Mouse (Mus musculus): Measurements from ENCODE around the gene Zfp638. TPM values are rescaled to one million over a fixed set of nuclear protein-coding genes. Genes with fewer than 3 reads are reported as not detected.
"Not testable (repeated sequence)": the region's sequence is repeated elsewhere in the genome, so short reads cannot be mapped to it uniquely, and the experiment has no call there.

Gene Zfp638
- polyA plus RNA-seq, 1 experiment = 7.4 TPM

- 60% methylated on average over 4 of the region's 4 CpGs for WGBS
- Histone ChIP-seq H3K27me3 (replicated peaks; ENCODE audit: control insufficient read depth, insufficient read depth, low read length) (no peaks in the 10 kb centered on the region), H3K27ac (ENCODE audit: insufficient read depth, low read depth, low read length) (0 out of 2 replicates have a peak overlapping the region, but pooled peaks have one; percentile 7), H3K4me1 (ENCODE audit: control insufficient read depth, insufficient read depth, low read length) (peaks cover 11% of the 10 kb centered on the region), H3K4me3 (ENCODE audit: insufficient read depth, low read depth, low read length) (no peak overlapping the region), H3K36me3 (ENCODE audit: control insufficient read depth, insufficient read depth, low read length) (no peaks in the 10 kb centered on the region)
- DNase-seq = no peak
- TF ChIP-seq CTCF (conservative IDR thresholded peaks at IDR 0.05; ENCODE audit: insufficient read depth, insufficient read length, low read depth, low read length) = no peak
- TF ChIP-seq POLR2A (IDR thresholded peaks at IDR 0.05; ENCODE audit: low read depth, low read length) = no peak
These were observed 143.0 kb downstream of the Zfp638 start for GRCm38 (mm10) chr6:84009915-84010302.

- Histone ChIP-seq H3K4me1 (ENCODE audit: control insufficient read depth, insufficient read depth, low read length) (peaks cover 13% of the 10 kb centered on the region), H3K4me3 (ENCODE audit: insufficient read depth, low read depth, low read length) (no peak overlapping the region), H3K36me3 (ENCODE audit: control insufficient read depth, insufficient read depth, low read length) (no peaks in the 10 kb centered on the region), H3K27ac (ENCODE audit: insufficient read depth, low read depth, low read length) (peak overlapping the region; percentile 66), H3K27me3 (replicated peaks; ENCODE audit: control insufficient read depth, insufficient read depth, low read length) (no peaks in the 10 kb centered on the region)
- peak; percentile 94 for DNase-seq
- TF ChIP-seq POLR2A (IDR thresholded peaks at IDR 0.05; ENCODE audit: low read depth, low read length) = no peak
- TF ChIP-seq CTCF (conservative IDR thresholded peaks at IDR 0.05; ENCODE audit: insufficient read depth, insufficient read length, low read depth, low read length) = no peak
- WGBS = 25% methylated on average over 8 of the region's 8 CpGs
These were observed 143.7 kb downstream of the Zfp638 start for GRCm38 (mm10) chr6:84010303-84011225.

- WGBS = 44% methylated on average over 4 of the region's 4 CpGs
- not testable (repeated sequence) for H3K4me1 ChIP-seq (ENCODE audit: control insufficient read depth, insufficient read depth, low read length); H3K4me3 ChIP-seq (ENCODE audit: insufficient read depth, low read depth, low read length); H3K36me3 ChIP-seq (ENCODE audit: control insufficient read depth, insufficient read depth, low read length); H3K27ac ChIP-seq (ENCODE audit: insufficient read depth, low read depth, low read length); H3K27me3 ChIP-seq (replicated peaks; ENCODE audit: control insufficient read depth, insufficient read depth, low read length)
- TF ChIP-seq CTCF (conservative IDR thresholded peaks at IDR 0.05; ENCODE audit: insufficient read depth, insufficient read length, low read depth, low read length) = 0 out of 2 replicates have a peak, but pooled peaks have one; percentile 32
- peak; percentile 78 for DNase-seq
These were observed 148.2 kb downstream of the Zfp638 start for GRCm38 (mm10) chr6:84014961-84015683.

GRCm38 (mm10) chr6:84016851-84017250 lies 149.9 kb downstream of the Zfp638 start:
- TF ChIP-seq CTCF (conservative IDR thresholded peaks at IDR 0.05; ENCODE audit: insufficient read depth, insufficient read length, low read depth, low read length) (no peak), POLR2A (IDR thresholded peaks at IDR 0.05; ENCODE audit: low read depth, low read length) (no peak)
- WGBS = 92% methylated on average over 7 of the region's 7 CpGs
- H3K4me1 ChIP-seq (ENCODE audit: control insufficient read depth, insufficient read depth, low read length) = peaks cover 3% of the 10 kb centered on the region; the same call in 1 of the 2 replicates
- H3K4me3 ChIP-seq (ENCODE audit: insufficient read depth, low read depth, low read length) = no peak overlapping the region
- H3K27me3 ChIP-seq (replicated peaks; ENCODE audit: control insufficient read depth, insufficient read depth, low read length) = no peaks in the 10 kb centered on the region
- no peak overlapping the region for H3K27ac ChIP-seq (ENCODE audit: insufficient read depth, low read depth, low read length)
- no peaks in the 10 kb centered on the region for H3K36me3 ChIP-seq (ENCODE audit: control insufficient read depth, insufficient read depth, low read length)
- no peak for DNase-seq

- H3K27me3 ChIP-seq (replicated peaks; ENCODE audit: control insufficient read depth, insufficient read depth, low read length) = no peaks in the 10 kb centered on the region
- H3K36me3 ChIP-seq (ENCODE audit: control insufficient read depth, insufficient read depth, low read length) = no peaks in the 10 kb centered on the region
- TF ChIP-seq POLR2A (IDR thresholded peaks at IDR 0.05; ENCODE audit: low read depth, low read length) (no peak), CTCF (conservative IDR thresholded peaks at IDR 0.05; ENCODE audit: insufficient read depth, insufficient read length, low read depth, low read length) (no peak)
- DNase-seq = no peak
- H3K4me1 ChIP-seq (ENCODE audit: control insufficient read depth, insufficient read depth, low read length) = peaks cover 3% of the 10 kb centered on the region; the same call in 1 of the 2 replicates
- no peak overlapping the region for H3K27ac ChIP-seq (ENCODE audit: insufficient read depth, low read depth, low read length)
- no peak overlapping the region for H3K4me3 ChIP-seq (ENCODE audit: insufficient read depth, low read depth, low read length)
- WGBS = 67% methylated on average over 3 of the region's 3 CpGs
These were observed 150.5 kb downstream of the Zfp638 start for GRCm38 (mm10) chr6:84017392-84017791.

- WGBS = 1% methylated on average over 28 of the region's 28 CpGs
- peaks cover 3% of the 10 kb centered on the region; the same call in 1 of the 2 replicates for H3K4me1 ChIP-seq (ENCODE audit: control insufficient read depth, insufficient read depth, low read length)
- H3K27ac ChIP-seq (ENCODE audit: insufficient read depth, low read depth, low read length) = peak overlapping the region; percentile 40
- peak overlapping the region; percentile 55 for H3K4me3 ChIP-seq (ENCODE audit: insufficient read depth, low read depth, low read length)
- H3K36me3 ChIP-seq (ENCODE audit: control insufficient read depth, insufficient read depth, low read length) = no peaks in the 10 kb centered on the region
- peak; percentile 90 for DNase-seq
- H3K27me3 ChIP-seq (replicated peaks; ENCODE audit: control insufficient read depth, insufficient read depth, low read length) = no peaks in the 10 kb centered on the region
- TF ChIP-seq CTCF (conservative IDR thresholded peaks at IDR 0.05; ENCODE audit: insufficient read depth, insufficient read length, low read depth, low read length) (peak; percentile 35; the same call in 1 of the 2 replicates), POLR2A (IDR thresholded peaks at IDR 0.05; ENCODE audit: low read depth, low read length) (peak; percentile 64)
These were observed 152.1 kb downstream of the Zfp638 start for GRCm38 (mm10) chr6:84018906-84019550.

Measured in kidney, adult 2 months (tissue).